Mouse (Mus musculus): ENCODE data around the gene Rasl12.

DNA sequence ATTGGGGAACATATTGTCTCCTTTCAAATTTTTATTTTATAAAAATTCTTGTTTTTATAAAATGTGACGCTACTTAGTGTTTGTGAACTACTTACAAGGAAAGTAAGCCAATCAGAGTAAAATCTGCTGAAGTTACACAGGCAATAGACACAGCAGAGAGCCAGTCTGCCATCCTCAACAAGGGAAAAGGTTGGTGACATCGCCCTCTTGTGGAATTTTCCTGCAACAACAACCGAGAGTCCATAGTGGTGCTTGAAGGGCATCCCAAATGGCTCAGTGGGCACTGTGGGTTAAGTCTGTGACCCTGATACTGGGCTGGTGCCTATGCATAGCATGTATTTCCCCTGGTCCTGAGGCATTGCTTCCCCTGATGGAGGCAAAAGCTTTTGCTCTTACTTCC, 33.9 kb downstream of the Rasl12 start:
- TF ChIP-seq CTCF (IDR thresholded peaks at IDR 0.05; ENCODE audit: low read depth, low read length) (peak; percentile 71), POLR2A (IDR thresholded peaks at IDR 0.05; ENCODE audit: extremely low read depth, insufficient read depth, low read length) (no peak)
